Mouse (Mus musculus): ENCODE data around the gene 0610030E20Rik.

Gene 0610030E20Rik

DNA sequence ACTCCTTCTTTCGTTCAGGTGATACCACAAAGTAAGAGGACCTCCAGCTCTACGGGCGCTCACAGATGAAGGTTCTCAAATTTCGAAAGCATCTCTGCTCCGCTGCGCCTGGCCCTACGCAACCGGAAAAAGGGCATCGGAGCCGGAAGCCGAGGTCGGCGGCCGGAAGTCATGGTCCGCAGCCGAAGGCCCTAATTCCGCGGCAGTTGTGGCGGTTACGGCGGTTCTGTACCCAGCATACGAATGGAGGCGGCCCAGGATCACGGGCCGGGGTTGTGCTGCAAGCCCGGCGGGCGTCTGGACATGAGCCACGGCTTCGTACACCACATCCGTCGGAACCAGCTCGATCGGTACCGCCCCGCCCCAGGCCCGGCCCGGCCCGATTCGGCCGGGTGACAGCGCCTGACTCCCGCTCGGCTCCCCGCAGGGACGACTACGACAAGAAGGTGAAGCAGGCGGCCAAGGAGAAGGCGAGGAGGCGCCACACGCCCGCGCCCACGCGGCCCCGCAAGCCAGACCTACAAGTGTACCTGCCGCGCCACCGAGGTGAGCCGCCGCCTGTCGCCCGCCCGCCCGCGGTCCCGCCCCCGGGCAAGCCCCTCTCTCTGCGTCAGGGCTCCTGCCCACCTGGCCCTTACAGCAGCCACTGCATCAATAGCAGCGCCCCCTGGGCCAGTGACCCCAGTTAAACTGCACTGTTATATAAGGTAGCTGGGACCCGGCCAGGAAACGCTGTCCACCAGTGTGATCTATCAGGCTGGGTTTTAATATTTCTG lies at the start of gene 0610030E20Rik:
0610030E20Rik (plus strand) TSS at position 152 of the 776 bp plus-strand sequence.
- peak; percentile 11; the same call in 1 of the 2 replicates for TF ChIP-seq GATA4 (IDR thresholded peaks at IDR 0.05; ENCODE audit: insufficient replicate concordance, low read length)

DNA sequence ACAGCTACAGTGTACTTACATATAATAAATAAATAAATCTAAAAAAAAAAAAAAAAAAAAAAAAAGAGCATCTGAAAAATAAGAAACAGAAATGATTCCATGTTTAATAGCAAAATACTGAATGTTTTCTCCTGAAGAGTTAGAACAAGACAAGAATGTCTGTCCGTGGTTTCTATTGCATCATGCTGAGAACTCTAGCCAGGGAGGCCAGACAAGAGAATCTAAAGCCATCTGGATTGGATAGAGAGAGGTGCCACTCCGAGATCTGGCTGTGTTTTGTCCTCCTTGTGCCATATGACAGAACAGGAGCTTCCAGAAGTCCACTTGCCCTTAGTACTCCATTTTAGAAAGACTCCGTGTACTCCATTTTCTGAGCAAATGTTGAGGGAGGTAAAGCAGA lies 49.3 kb upstream of the 0610030E20Rik start:
- TF ChIP-seq GATA4 (IDR thresholded peaks at IDR 0.05; ENCODE audit: insufficient replicate concordance, low read length): no peak

DNA sequence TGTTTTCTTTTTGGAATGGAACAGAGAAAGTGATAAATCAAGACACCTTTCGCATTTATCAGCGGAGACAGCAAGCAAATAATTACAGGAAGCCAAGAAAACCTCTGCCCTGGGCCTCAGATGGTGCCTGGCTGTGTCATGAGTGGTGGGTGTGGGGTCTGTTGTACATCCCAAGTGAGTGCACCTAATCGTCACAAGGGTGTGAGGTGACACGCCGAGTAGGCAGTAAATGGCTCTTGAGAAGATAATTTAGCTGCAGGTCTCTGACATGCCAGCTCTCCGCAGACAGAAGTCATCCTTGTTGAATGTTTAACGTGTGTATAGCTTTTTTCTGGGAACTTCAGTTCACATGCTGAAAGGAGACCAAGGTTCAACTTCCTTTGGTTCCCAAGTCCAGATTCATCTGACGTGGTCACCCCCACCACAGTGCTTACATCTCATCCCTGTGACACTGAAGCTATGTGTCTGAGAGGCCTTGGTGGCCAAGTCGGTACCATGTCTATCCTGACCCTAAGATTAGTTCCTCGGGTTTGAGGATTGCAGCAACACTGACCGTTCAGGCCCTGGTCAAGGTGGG lies 44.7 kb upstream of the 0610030E20Rik start:
- TF ChIP-seq GATA4 (IDR thresholded peaks at IDR 0.05; ENCODE audit: insufficient replicate concordance, low read length): no peak

DNA sequence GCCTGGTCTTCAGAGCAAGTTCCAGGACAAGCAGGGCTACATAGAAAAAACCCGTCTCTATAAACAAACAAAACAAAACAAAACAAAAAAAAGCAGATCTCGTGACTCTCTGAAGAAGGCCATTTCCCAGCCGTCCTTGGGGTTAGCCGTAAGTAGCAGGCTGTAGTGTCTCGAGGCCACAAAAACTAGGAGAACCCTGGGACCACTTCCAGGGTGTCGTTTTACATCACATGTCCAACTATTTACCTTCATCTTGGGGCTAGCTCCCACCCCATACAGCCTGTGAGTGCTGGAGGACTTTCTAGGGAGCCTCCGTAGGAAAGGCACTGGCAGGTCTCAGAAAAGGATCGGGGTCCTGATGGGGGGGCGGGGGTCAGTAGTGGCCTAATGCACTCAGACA lies 43.6 kb upstream of the 0610030E20Rik start:
- TF ChIP-seq GATA4 (IDR thresholded peaks at IDR 0.05; ENCODE audit: insufficient replicate concordance, low read length): no peak

DNA sequence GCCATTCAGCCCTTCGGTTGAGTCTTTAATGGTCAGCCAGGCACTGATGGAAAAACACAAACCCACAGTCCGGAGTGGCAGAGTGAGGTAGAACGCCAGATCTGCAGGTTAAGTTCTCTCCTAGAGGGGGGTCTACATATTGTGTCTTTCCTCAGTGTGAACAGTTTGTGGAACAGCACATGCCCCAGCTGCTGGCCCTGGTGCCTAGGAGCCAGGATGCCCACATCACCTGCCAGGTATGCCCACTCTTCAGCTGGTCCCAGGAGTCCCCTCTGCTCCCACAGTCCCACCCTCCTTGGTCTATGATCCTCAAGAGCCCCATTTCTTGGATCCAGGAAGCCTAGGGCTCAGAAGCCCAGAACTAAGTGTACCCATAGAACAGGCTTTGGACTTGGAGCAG lies 34.9 kb upstream of the 0610030E20Rik start:
- TF ChIP-seq GATA4 (IDR thresholded peaks at IDR 0.05; ENCODE audit: insufficient replicate concordance, low read length): no peak

DNA sequence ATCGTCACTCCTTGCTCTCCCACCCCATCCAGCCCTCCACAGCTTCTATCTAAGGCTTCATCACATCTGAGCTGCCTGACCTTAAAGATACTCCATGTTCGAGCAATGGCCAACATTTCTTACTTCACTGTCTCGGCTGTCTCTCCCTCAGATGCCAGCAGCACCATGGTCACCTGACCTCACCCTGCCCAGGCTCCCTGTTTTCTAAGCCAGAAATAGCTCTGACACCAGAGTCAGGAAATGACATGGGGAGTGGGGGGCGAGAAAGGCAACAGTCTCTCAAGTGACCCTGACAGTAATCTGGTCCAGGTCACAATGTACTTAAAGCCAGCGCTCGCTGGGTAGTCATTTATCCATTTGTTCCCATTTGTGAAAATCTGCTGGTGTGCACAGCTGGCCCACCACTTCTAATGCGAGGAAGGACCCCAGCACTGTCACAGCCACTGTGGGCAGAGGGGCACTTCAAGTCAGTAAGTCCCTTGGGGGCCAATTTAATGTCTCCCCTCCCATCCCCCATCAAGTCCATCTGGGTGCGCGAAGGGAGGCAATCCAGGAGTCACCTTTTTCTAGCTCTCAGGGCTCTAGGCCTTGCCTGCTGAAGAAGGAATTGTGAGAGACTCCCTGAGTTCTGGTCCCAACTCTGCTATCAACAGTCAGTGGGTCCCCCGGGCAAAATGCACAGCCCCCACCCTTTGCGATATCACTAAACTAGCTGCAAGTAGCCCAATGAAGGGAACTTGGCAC lies 33.8 kb upstream of the 0610030E20Rik start:
- no peak for TF ChIP-seq GATA4 (IDR thresholded peaks at IDR 0.05; ENCODE audit: insufficient replicate concordance, low read length)

DNA sequence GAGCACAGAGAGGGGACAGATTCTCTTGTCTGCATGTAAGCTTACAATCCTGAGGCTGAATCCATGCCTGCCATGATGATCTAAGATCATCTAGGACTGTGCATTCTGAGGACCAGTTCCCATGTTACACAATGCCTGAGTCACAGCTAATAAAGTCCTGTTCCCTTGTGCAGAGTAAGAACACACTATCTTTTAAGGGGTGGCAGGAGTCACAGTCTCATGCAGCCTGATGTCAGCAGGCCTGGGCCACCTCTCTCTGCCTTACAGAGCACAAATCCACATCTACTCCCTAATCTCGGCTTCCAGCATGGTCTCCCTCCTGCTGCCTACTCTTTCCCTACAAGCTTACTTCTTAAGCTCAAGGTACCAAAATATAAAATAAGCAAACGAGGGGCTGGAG lies 31.7 kb upstream of the 0610030E20Rik start:
- no peak for TF ChIP-seq GATA4 (IDR thresholded peaks at IDR 0.05; ENCODE audit: insufficient replicate concordance, low read length)

DNA sequence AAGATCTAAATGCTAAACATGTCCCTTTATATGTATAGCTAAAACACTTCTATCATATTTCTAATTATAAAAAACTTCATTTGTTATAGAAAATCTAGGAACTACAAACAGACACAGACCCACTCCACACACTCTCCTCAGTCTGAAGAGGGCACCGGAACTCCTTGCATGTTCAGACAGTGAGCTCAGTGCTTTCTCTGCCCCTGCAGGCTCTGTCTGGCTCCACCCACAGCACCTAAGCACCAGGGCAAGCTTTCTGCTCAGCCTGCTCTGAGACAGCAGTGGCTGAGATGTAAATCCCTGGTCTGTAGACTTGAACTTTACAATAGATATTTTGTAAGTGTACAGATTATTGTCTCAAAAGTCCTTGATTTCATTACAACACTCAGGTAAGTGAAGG lies 31.1 kb upstream of the 0610030E20Rik start:
- no peak for TF ChIP-seq GATA4 (IDR thresholded peaks at IDR 0.05; ENCODE audit: insufficient replicate concordance, low read length)

DNA sequence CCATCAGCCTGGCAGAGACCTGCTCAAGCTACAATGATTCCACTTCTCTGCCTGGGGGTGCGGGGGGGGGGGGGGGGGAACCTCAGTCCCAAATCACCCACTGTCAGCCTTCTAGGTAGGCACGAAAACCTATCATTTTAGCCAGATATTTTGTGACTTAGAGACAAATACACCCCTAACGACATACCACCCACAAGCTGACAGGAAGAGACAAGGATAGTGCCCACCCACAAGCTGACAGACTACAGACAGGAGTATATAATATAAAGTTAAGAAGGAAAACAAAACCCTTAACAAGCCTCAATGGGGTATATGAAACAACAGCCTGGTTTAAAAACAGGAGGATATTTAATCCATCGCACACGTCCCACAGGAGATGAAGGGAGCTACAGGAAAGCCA lies 28.7 kb upstream of the 0610030E20Rik start:
- TF ChIP-seq GATA4 (IDR thresholded peaks at IDR 0.05; ENCODE audit: insufficient replicate concordance, low read length): no peak

DNA sequence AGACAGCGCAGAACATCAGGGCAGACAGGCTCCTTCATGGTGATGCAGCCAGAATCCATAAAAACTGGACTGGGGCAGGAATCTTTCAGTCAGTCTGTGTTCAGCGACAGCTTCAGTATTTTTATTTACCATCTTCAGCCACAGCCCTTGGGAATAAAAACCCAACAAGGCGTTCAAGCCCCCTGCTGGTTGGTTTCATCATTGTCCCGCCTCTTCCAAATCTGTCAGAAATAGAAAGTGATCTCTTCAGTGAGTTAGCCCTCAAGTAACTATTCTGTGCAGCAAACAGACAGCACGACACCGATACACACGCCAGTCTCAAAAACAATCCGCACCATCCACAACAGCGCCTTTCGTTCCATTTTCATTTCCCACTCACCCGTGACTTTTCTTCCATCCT lies 28.1 kb upstream of the 0610030E20Rik start:
- TF ChIP-seq GATA4 (IDR thresholded peaks at IDR 0.05; ENCODE audit: insufficient replicate concordance, low read length): no peak

DNA sequence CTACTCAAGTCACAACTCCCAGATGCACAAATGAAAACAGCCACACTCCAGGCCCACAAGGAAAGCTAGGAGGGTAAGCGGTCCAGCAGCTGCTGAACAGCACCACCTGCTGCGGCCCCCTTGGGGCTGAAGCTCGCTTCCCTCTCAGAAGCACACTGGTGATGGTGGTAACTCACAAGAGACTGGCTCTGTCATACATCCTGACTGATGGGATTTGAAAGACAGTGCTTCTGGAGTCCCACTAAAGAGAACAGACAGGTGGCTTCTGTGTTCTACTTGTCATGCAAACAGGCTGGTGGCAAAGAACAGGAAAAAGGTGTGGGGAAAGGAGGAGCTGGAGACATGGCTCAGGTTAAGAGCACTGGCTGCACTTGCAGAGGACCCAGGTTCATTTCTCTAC lies 24.2 kb upstream of the 0610030E20Rik start:
- TF ChIP-seq GATA4 (IDR thresholded peaks at IDR 0.05; ENCODE audit: insufficient replicate concordance, low read length): no peak

DNA sequence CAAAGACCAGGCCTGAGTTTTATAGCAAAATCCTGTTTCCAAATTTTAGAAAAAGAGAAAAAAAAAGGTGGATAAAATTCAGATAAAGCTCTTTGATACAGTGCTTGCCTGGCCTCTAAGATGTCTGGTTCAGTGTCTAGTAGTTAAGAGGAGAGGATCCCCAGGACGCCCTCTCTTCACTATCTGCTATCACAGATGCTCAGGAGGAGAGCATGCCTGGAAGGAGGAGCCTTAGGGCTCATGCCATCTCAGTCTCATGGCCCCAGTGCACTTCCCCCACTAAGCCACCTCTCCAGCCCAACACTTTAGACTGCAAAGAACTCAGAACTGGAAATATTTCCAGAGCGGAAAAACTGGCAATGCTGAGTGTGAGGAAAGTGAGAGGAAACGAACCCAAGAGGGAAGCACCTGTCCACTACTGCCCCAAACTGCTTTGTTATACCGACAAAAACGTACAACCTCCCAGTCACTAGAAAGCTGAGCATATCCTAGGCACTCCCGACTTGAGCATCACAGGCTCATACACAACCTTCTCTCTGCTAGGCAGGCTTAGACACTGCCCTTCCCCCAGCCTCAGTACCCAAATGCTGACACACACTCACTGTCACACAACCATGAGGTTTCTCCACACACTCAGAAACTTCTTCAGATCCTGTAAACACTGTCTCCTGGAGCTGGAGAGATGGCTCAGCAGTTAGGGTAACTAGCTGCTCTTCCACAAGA lies 23.2 kb upstream of the 0610030E20Rik start:
- no peak for TF ChIP-seq GATA4 (IDR thresholded peaks at IDR 0.05; ENCODE audit: insufficient replicate concordance, low read length)

DNA sequence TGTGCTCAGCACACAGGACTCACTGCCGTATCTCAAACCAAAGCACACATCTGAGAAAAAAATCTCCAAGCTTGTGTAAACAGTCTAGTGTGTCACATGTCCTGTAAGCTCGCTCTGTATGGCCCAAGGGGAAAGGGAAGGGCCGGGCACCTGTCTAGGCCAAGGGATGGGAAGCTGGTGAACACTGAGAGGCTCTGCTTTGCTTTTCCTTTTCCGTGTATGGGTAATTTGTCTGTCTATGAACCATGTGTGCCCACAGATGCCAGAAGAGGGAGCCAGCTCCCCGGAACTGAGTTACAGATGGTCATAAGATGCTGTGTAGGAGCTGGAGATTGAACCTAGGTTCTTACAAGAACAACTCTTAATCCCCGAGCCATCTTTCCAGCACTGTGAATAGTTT lies 20.8 kb upstream of the 0610030E20Rik start:
- TF ChIP-seq GATA4 (IDR thresholded peaks at IDR 0.05; ENCODE audit: insufficient replicate concordance, low read length): no peak

DNA sequence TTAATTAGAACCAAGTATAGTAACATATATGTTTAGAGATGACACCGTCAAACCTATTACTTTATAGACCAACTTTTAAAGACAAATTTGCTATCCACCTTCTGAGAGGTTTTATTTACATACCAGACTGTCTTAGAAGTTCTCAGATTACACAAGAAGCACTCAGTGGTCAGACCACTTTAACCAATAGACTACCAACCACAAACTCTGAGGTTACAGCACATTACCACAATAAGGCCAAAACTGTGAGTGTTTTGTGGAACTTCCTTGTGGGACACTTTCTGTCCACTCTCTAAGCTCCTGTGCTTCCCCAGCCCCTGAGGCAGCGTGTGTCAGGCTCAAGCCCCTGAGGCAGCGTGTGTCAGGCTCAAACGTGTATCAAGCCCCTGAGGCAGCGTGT lies 18.1 kb upstream of the 0610030E20Rik start:
- TF ChIP-seq GATA4 (IDR thresholded peaks at IDR 0.05; ENCODE audit: insufficient replicate concordance, low read length): no peak

DNA sequence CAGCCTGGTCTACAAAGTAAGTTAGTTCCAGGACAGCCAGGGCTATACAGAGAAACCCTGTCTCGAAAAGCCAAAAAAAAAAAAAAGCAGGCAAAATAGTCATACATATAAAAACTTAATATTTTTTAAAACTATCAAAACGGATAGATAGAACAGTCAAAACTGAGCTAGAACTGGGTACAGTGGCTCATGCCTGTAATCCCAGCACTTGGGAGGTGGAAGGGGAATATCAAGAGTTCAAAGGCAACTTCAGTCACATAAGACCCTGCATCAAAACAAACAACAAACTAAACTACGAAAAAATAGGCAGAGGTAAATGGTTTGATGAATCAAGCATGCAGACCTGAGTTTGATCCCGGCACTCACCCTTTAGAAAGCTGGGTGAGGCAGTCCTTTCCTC lies 17.0 kb upstream of the 0610030E20Rik start:
- no peak for TF ChIP-seq GATA4 (IDR thresholded peaks at IDR 0.05; ENCODE audit: insufficient replicate concordance, low read length)
